Mouse (Mus musculus): ENCODE measurements at regions not wholly inside any gene's neighbourhood (a gene's known extent, or its start where the extent isn't known, plus 50 kb on each side); places are given as distances from the start of the nearest gene placed in this dataset.
A peak's percentile ranks its signal among the peaks of the same experiment; 100 is the strongest.

DNA sequence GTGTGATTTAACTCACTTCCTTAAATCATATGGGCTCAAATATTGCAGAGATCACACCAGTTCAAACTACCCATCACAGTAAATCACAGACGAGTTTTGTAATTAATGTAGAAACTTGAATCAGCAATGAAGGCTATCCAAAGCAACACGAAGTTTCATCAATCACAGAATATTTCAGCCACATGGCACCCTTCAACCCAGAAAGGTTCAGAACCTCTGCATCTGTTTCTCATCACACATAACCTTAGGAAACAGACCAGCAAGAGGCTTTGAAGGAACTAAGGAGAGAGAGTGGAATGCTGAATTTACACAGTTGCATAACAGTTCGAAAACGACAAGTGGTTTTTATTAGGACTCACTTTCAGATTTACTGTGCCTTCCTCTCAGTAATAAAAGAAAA lies 1494.0 kb upstream of the Sel1l start:
- Histone ChIP-seq H3K27me3 (ENCODE audit: control insufficient read depth, insufficient read depth, low read depth, low read length) (no peaks in the 10 kb centered on the region), H3K4me3 (ENCODE audit: low read depth, low read length) (no peak overlapping the region), H3K9me3 (replicated peaks; ENCODE audit: control insufficient read depth, low read length) (no peaks in the 10 kb centered on the region), H3K4me2 (ENCODE audit: low read depth, low read length) (no peak overlapping the region), H3K9ac (ENCODE audit: low read depth, low read length) (no peak overlapping the region), H3K27ac (ENCODE audit: low read length) (no peak overlapping the region), H3K4me1 (ENCODE audit: control insufficient read depth, low read depth, low read length) (no peaks in the 10 kb centered on the region), H3K36me3 (ENCODE audit: control insufficient read depth, insufficient read depth) (no peaks in the 10 kb centered on the region)
- 50% methylated on average over 4 of the region's 4 CpGs for WGBS (ENCODE audit: insufficient replicate concordance)
- ATAC-seq (ENCODE audit: low read depth), result no peak

DNA sequence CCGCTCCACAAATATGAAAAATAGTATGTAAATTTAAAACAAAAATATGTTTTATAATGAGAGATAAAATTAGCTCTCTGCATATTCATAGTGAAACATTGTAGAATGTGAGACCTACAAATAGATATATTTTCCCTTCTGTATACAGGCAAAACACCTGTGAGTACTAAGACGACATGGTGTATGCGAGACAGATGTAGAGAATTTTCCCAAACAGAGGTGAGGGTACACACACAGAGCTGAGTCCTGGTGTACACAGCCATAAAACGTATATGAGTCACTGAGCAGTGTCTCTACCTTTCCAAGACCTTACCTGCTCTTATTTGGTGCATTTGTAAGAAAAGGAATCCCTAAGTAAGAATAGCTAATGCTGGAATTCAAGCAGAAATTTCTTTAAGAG lies 1493.6 kb upstream of the Sel1l start:
- H3K9ac ChIP-seq (ENCODE audit: low read depth, low read length), result no peak overlapping the region
- H3K4me3 ChIP-seq (ENCODE audit: low read depth, low read length), result no peak overlapping the region
- H3K9me3 ChIP-seq (replicated peaks; ENCODE audit: control insufficient read depth, low read length), result no peaks in the 10 kb centered on the region
- no peak overlapping the region for H3K4me2 ChIP-seq (ENCODE audit: low read depth, low read length)
- 53% methylated on average over 4 of the region's 4 CpGs for WGBS (ENCODE audit: insufficient replicate concordance)
- no peaks in the 10 kb centered on the region for H3K27me3 ChIP-seq (ENCODE audit: control insufficient read depth, insufficient read depth, low read depth, low read length)
- ATAC-seq (ENCODE audit: low read depth), result no peak
- no peaks in the 10 kb centered on the region for H3K36me3 ChIP-seq (ENCODE audit: control insufficient read depth, insufficient read depth)
- no peaks in the 10 kb centered on the region for H3K4me1 ChIP-seq (ENCODE audit: control insufficient read depth, low read depth, low read length)
- H3K27ac ChIP-seq (ENCODE audit: low read length), result no peak overlapping the region

DNA sequence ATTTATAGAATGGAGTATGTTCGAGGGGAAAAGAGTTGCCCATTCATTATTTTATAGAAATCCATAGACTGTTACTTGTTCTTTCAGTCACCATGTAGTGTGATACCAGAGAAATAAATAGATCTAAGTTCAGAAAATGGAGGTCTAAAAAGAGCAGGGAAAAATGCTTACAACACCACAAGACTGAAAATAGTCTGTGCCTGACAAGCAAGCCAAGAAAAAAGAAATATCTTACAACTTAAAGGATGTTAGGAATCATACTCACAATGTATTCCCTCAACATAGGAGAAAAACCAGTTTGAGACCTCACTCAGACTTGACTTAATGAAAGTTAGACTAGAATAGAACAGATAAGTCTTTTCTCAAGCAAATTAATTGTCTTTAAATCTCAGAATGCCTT lies 1486.6 kb upstream of the Sel1l start:
- H3K4me2 ChIP-seq (ENCODE audit: low read depth, low read length), result no peak overlapping the region
- H3K27ac ChIP-seq (ENCODE audit: low read length), result no peak overlapping the region
- no peak for ATAC-seq (ENCODE audit: low read depth)
- no peaks in the 10 kb centered on the region for H3K4me1 ChIP-seq (ENCODE audit: control insufficient read depth, low read depth, low read length)
- no peak overlapping the region for H3K4me3 ChIP-seq (ENCODE audit: low read depth, low read length)
- no peak overlapping the region for H3K9ac ChIP-seq (ENCODE audit: low read depth, low read length)
- no peaks in the 10 kb centered on the region for H3K9me3 ChIP-seq (replicated peaks; ENCODE audit: control insufficient read depth, low read length)
- H3K36me3 ChIP-seq (ENCODE audit: control insufficient read depth, insufficient read depth), result no peaks in the 10 kb centered on the region
- 45% methylated on average over 1 of the region's 1 CpGs for WGBS (ENCODE audit: insufficient replicate concordance)
- H3K27me3 ChIP-seq (ENCODE audit: control insufficient read depth, insufficient read depth, low read depth, low read length), result no peaks in the 10 kb centered on the region

DNA sequence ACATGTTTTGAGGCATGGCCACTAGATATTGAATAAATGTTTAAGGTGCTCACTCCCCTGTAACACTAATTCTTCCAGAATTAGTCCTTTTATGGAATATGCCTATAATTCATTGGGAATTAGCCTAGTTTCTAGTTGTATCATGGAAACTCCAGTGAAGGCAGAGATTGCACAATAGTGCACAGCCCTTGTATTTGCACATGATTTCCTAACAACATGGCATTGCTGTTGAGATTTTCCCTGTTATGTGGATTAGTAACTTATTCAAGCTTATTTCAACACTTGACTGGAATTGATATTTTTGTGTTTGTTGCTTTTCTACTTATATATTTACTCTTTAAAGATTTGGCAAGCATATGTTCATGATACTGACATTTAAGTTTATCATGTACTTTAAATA lies 1463.3 kb upstream of the Sel1l start:
- no peaks in the 10 kb centered on the region for H3K36me3 ChIP-seq (ENCODE audit: control insufficient read depth, insufficient read depth)
- no peak overlapping the region for H3K4me3 ChIP-seq (ENCODE audit: low read depth, low read length)
- ATAC-seq (ENCODE audit: low read depth), result peak; percentile 60; the same call in 1 of the 2 replicates
- H3K9ac ChIP-seq (ENCODE audit: low read depth, low read length), result no peak overlapping the region
- no peak overlapping the region for H3K4me2 ChIP-seq (ENCODE audit: low read depth, low read length)
- no peaks in the 10 kb centered on the region for H3K9me3 ChIP-seq (replicated peaks; ENCODE audit: control insufficient read depth, low read length)
- no peaks in the 10 kb centered on the region for H3K27me3 ChIP-seq (ENCODE audit: control insufficient read depth, insufficient read depth, low read depth, low read length)
- no peak overlapping the region for H3K27ac ChIP-seq (ENCODE audit: low read length)
- no peaks in the 10 kb centered on the region for H3K4me1 ChIP-seq (ENCODE audit: control insufficient read depth, low read depth, low read length)

DNA sequence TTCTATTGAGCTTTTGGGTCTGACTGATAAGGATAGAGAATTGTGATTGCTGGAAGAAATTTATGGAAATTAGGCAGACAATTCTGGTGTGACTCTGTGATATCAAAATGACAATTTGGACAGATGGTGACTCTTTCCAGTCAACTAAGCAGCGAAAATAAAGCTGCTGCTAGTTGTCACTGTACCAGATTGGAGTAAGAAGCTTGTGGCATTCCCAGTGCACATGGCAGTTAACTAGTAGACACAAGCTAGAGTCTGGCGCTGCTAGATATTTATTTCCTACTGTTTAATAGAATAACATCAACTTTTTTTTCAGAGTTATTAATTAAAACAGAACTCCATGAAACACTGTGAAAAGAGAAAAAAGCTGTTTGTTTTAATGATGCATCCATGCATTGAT lies 1432.9 kb upstream of the Sel1l start:
- 51% methylated on average over 2 of the region's 2 CpGs for WGBS (ENCODE audit: insufficient replicate concordance)
- Histone ChIP-seq H3K36me3 (ENCODE audit: control insufficient read depth, insufficient read depth) (no peaks in the 10 kb centered on the region), H3K4me3 (ENCODE audit: low read depth, low read length) (no peak overlapping the region), H3K9me3 (replicated peaks; ENCODE audit: control insufficient read depth, low read length) (no peaks in the 10 kb centered on the region), H3K4me2 (ENCODE audit: low read depth, low read length) (no peak overlapping the region), H3K27ac (ENCODE audit: low read length) (no peak overlapping the region), H3K27me3 (ENCODE audit: control insufficient read depth, insufficient read depth, low read depth, low read length) (no peaks in the 10 kb centered on the region), H3K4me1 (ENCODE audit: control insufficient read depth, low read depth, low read length) (no peaks in the 10 kb centered on the region), H3K9ac (ENCODE audit: low read depth, low read length) (no peak overlapping the region)
- ATAC-seq (ENCODE audit: low read depth), result no peak

DNA sequence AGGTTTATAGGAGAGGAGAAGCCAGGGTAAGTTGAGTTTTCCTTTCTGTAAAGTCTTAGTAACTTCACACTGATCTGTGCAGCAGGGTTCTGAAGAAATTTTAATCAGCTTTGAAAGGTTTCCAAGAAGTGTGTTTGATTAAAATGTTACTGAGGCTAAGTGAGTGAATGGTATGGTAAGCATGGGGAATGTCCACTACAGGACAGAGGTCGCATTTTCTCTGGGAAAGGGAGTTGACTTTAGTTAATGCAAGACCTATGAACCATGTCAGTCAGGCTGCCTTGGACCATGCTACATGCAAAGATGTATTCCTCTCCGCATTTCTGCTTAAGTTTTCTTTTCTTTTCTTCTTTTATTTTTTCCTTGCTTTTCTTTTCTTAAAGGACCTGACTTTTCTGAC lies 1424.7 kb upstream of the Sel1l start:
- no peak overlapping the region for H3K4me3 ChIP-seq (ENCODE audit: low read depth, low read length)
- no peaks in the 10 kb centered on the region for H3K4me1 ChIP-seq (ENCODE audit: control insufficient read depth, low read depth, low read length)
- WGBS (ENCODE audit: insufficient replicate concordance), result 59% methylated on average over 2 of the region's 2 CpGs
- no peaks in the 10 kb centered on the region for H3K9me3 ChIP-seq (replicated peaks; ENCODE audit: control insufficient read depth, low read length)
- no peaks in the 10 kb centered on the region for H3K27me3 ChIP-seq (ENCODE audit: control insufficient read depth, insufficient read depth, low read depth, low read length)
- no peak overlapping the region for H3K4me2 ChIP-seq (ENCODE audit: low read depth, low read length)
- no peaks in the 10 kb centered on the region for H3K36me3 ChIP-seq (ENCODE audit: control insufficient read depth, insufficient read depth)
- ATAC-seq (ENCODE audit: low read depth), result no peak
- H3K9ac ChIP-seq (ENCODE audit: low read depth, low read length), result no peak overlapping the region
- no peak overlapping the region for H3K27ac ChIP-seq (ENCODE audit: low read length)

DNA sequence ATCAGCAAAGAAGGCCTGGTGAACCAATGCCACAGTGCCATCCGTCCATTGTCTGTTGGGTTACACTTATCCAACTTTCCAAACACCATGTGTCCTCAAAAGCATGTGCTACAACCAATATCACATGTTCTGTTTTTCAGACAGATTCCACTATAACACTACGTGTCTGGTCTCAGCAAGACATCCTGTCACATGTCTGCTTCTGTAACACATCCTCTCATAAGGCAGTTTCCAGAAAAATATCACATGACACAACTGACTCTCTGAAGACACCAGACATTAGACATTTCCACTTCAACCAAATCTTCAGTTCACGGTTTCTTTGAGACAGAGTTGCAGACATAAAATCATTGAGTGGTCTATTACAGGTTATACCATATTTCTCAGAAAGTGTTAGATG lies 1381.3 kb upstream of the Sel1l start:
- H3K27ac ChIP-seq (ENCODE audit: low read length), result no peak overlapping the region
- no peaks in the 10 kb centered on the region for H3K4me1 ChIP-seq (ENCODE audit: control insufficient read depth, low read depth, low read length)
- H3K9me3 ChIP-seq (replicated peaks; ENCODE audit: control insufficient read depth, low read length), result no peaks in the 10 kb centered on the region
- no peak for ATAC-seq (ENCODE audit: low read depth)
- H3K36me3 ChIP-seq (ENCODE audit: control insufficient read depth, insufficient read depth), result no peaks in the 10 kb centered on the region
- no peak overlapping the region for H3K4me3 ChIP-seq (ENCODE audit: low read depth, low read length)
- H3K9ac ChIP-seq (ENCODE audit: low read depth, low read length), result no peak overlapping the region
- WGBS (ENCODE audit: insufficient replicate concordance), result 63% methylated on average over 3 of the region's 3 CpGs
- no peaks in the 10 kb centered on the region for H3K27me3 ChIP-seq (ENCODE audit: control insufficient read depth, insufficient read depth, low read depth, low read length)
- H3K4me2 ChIP-seq (ENCODE audit: low read depth, low read length), result no peak overlapping the region

DNA sequence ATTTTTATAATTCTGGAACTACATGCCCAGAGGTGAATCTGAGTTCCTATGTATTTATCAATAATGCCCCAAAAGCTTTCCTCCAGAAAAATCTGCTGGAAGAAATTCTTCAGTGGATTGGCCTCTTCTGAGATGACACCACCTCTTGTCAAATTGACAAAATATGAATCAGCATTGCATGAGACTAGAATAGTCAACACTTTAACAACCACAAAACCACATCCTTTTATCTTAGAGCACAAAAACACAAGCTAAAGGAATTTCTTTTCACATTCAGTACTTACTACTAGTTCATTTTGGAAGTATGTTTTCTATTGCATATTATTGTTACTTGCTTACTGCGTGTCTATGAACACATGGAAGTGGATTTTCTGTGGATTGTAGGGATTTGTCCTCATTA lies 1377.9 kb upstream of the Sel1l start:
- H3K4me3 ChIP-seq (ENCODE audit: low read depth, low read length), result no peak overlapping the region
- no peaks in the 10 kb centered on the region for H3K36me3 ChIP-seq (ENCODE audit: control insufficient read depth, insufficient read depth)
- no peak overlapping the region for H3K9ac ChIP-seq (ENCODE audit: low read depth, low read length)
- no peaks in the 10 kb centered on the region for H3K27me3 ChIP-seq (ENCODE audit: control insufficient read depth, insufficient read depth, low read depth, low read length)
- H3K27ac ChIP-seq (ENCODE audit: low read length), result no peak overlapping the region
- no peak for ATAC-seq (ENCODE audit: low read depth)
- no peak overlapping the region for H3K4me2 ChIP-seq (ENCODE audit: low read depth, low read length)
- no peaks in the 10 kb centered on the region for H3K4me1 ChIP-seq (ENCODE audit: control insufficient read depth, low read depth, low read length)
- H3K9me3 ChIP-seq (replicated peaks; ENCODE audit: control insufficient read depth, low read length), result no peaks in the 10 kb centered on the region
- WGBS (ENCODE audit: insufficient replicate concordance), result 73% methylated on average over 1 of the region's 1 CpGs

DNA sequence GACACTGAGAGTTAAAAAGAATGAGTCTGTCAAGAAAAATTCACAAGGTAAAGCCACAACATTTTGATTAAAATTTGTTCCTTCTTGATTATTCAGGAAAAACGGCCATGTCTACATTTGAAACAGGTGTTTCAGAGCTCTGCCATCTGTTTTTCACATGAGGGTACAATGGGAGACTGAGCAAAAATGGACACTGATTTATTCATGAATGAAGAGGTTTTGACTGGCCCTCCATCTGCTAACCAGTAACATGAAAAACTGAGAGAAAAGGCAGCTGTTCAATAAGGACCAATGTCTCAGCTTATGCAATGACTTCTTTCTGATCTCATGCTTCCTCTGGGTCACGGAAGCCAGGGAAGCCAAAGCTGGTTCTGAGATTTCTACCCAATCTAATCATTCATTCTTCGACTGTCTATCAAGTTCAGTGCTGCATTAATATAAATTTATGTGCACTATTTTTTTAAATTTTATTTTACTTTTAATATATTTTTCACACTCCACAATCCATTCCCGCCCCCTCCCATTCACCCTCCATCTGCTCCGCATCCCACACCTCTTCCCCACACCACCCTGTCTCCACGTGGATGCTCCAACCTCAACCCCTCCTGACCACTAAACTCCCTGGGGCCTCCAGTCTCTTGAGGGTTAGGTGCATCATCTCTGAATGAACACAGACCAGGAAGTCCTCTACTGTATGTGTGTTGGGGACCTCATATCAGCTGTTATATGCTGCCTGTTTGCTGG lies 1372.4 kb upstream of the Sel1l start:
- no peak for ATAC-seq (ENCODE audit: low read depth)
- WGBS (ENCODE audit: insufficient replicate concordance), result 60% methylated on average over 6 of the region's 6 CpGs

More for the DNA sequence above, 1372.4 kb upstream of the Sel1l start:
- Histone ChIP-seq H3K9me3 (replicated peaks; ENCODE audit: control insufficient read depth, low read length) (no peaks in the 10 kb centered on the region), H3K4me2 (ENCODE audit: low read depth, low read length) (no peak overlapping the region), H3K4me1 (ENCODE audit: control insufficient read depth, low read depth, low read length) (no peaks in the 10 kb centered on the region), H3K4me3 (ENCODE audit: low read depth, low read length) (no peak overlapping the region), H3K27me3 (ENCODE audit: control insufficient read depth, insufficient read depth, low read depth, low read length) (no peaks in the 10 kb centered on the region), H3K9ac (ENCODE audit: low read depth, low read length) (no peak overlapping the region), H3K36me3 (ENCODE audit: control insufficient read depth, insufficient read depth) (no peaks in the 10 kb centered on the region), H3K27ac (ENCODE audit: low read length) (no peak overlapping the region)

All from liver, embryonic 16.5 days (tissue).